Mouse (Mus musculus) urinary bladder, postnatal 4 days (tissue): ENCODE measurements around the gene Mup12.
"Not testable (repeated sequence)": the region's sequence is repeated elsewhere in the genome, so short reads cannot be mapped to it uniquely, and the experiment has no call there.

Source experiments
- DNase-seq, 2 experiments: peaks; one replicate each; pipeline ENCODE4 v3.0.0; 2021 to 2022; ENCODE audit warnings: low spot score in 2 of 2

Gene Mup12

DNA sequence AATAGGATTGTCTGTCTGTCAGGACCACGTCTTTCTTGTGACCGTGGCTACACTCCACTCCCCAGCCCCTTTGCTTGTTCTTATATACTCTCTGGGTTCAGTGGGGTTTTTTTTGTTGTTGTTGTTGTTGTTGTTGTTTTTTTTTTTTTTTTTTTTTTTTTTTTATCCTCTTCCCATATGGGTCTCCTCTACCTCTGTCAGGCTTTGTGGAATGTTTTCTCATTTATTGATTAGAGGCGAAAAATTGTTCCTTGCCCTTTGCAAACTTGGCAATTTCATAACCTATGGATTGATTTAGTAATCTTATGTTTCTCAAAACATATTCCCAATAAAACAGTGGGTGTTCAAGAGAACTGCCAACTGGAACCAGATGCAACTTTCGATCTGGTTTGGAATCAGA is at the start of gene Mup12:
Gene Mup12, minus strand, starts transcription at position 101 of the 400 bp plus-strand sequence.
- not testable (repeated sequence) for DNase-seq
